Mouse (Mus musculus) granulocyte monocyte progenitor cell, adult 5-6 weeks (primary cell): Measurements from ENCODE around the gene Larp4b. TPM values are rescaled to one million over a fixed set of nuclear protein-coding genes. Genes with fewer than 3 reads are reported as not detected.

Experiments
- ATAC-seq: replicated peaks from 2 replicates; pipeline ENCODE4 v1.8.0; 2016; ENCODE audit warnings: mild to moderate bottlenecking, moderate TSS enrichment, inconsistent platforms; ENCODE audit not compliant: poor library complexity, severe bottlenecking
- total RNA-seq, 2 experiments: library from RNA; stranded (forward) in 1 of 2; stranded (reverse) in 1 of 2; fragments of 200-712, 200-1000 nt in 1 of 2; fragments of >200 nt in 1 of 2; fragmentation: Nextera tagmentation in 1 of 2; gene quantifications; 2 replicates each; pipeline ENCODE4 v1.2.3; 2014 to 2017

Gene Larp4b
- total RNA-seq (2014; fragmentation: Nextera tagmentation), result 59.1 and 61.6 TPM in 2 replicates
- 79.1 and 81.7 TPM in 2 replicates for total RNA-seq (2017)

- peak; percentile 92 for ATAC-seq
These were observed at the start of gene Larp4b for GRCm38 (mm10) chr13:9093316-9094155. Gene Larp4b, plus strand, starts transcription at chr13:9093881.

- no peak for ATAC-seq
These were observed 49.0 kb upstream of the Larp4b start for GRCm38 (mm10) chr13:9044731-9045130.

GRCm38 (mm10) chr13:9052049-9052691, 41.5 kb upstream of the Larp4b start:
- peak; percentile 50; the same call in 1 of the 2 replicates for ATAC-seq

- no peak; the same call in 1 of the 2 replicates for ATAC-seq
These were observed 36.4 kb upstream of the Larp4b start for GRCm38 (mm10) chr13:9057277-9057676.

- ATAC-seq, result no peak
These were observed 35.0 kb upstream of the Larp4b start for GRCm38 (mm10) chr13:9058706-9059105.

- no peak for ATAC-seq
These were observed 32.3 kb upstream of the Larp4b start for GRCm38 (mm10) chr13:9061394-9061793.

- ATAC-seq, result no peak
These were observed 29.5 kb upstream of the Larp4b start for GRCm38 (mm10) chr13:9064196-9064595.

GRCm38 (mm10) chr13:9066107-9066506, 27.6 kb upstream of the Larp4b start:
- no peak for ATAC-seq

GRCm38 (mm10) chr13:9071008-9071407, 22.7 kb upstream of the Larp4b start:
- ATAC-seq, result no peak

- no peak for ATAC-seq
These were observed 19.9 kb upstream of the Larp4b start for GRCm38 (mm10) chr13:9073818-9074217.

- no peak for ATAC-seq
These were observed 17.7 kb upstream of the Larp4b start for GRCm38 (mm10) chr13:9075825-9076592.

GRCm38 (mm10) chr13:9082128-9082883, 11.4 kb upstream of the Larp4b start:
- ATAC-seq, result no peak

GRCm38 (mm10) chr13:9094186-9094980, 702 bp downstream of the Larp4b start:
- ATAC-seq, result peak; percentile 14

GRCm38 (mm10) chr13:9099289-9099688, 5.6 kb downstream of the Larp4b start:
- ATAC-seq, result peak; percentile 49

- ATAC-seq, result no peak
These were observed 6.8 kb downstream of the Larp4b start for GRCm38 (mm10) chr13:9100517-9100916.

GRCm38 (mm10) chr13:9106246-9106645, 12.6 kb downstream of the Larp4b start:
- ATAC-seq, result no peak

GRCm38 (mm10) chr13:9106992-9107858, 13.5 kb downstream of the Larp4b start:
- peak; percentile 95 for ATAC-seq

GRCm38 (mm10) chr13:9113735-9114134, 20.1 kb downstream of the Larp4b start:
- no peak for ATAC-seq
